Mouse (Mus musculus): ENCODE data around the gene Vmn2r99. TPM values are rescaled to one million over a fixed set of nuclear protein-coding genes. Genes with fewer than 3 reads are reported as not detected.

Gene Vmn2r99
- polyA plus RNA-seq (2015; fragmentation: Nextera tagmentation; extraction: Ambion mirVana) = not detected in 2 replicates

DNA sequence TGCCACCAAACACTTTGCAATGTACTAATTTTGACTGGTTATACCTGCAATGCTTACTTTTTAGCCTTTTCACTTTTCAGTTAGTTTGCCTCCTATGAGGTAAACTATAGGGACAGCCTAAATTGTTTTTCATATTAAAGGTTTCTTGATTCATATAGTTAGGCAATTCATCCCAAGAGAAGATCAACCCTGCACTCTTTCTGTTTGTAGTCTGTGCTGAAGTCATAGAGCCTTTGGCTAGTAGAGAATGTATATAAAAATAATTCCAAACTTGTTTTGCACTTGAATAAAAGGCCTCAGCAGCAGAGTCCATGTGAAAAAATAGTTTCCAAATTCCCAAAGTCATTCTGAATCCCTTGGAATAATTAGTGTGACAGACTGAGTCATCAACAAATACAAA, at the start of gene Vmn2r99:
Gene Vmn2r99, plus strand, starts transcription at position 301 of the 400 bp plus-strand sequence.
- no peak within 1 kb of the TSS for H3K4me2 ChIP-seq (ENCODE audit: low read depth, low read length)
- no peaks in the 10 kb centered on the region for H3K4me1 ChIP-seq (ENCODE audit: control insufficient read depth, insufficient read depth, low read length)
- H3K9ac ChIP-seq (ENCODE audit: low read length) = no peak within 1 kb of the TSS
- no peaks in the 10 kb centered on the region for H3K36me3 ChIP-seq (ENCODE audit: control insufficient read depth, insufficient read depth)
- H3K4me3 ChIP-seq (ENCODE audit: low read length) = no peak within 1 kb of the TSS
- H3K27me3 ChIP-seq (ENCODE audit: control insufficient read depth, insufficient read depth, low read length) = no peaks in the 10 kb centered on the region
- 0 out of 2 replicates have a peak, but pooled peaks cover 2% of the 10 kb centered on the region for H3K9me3 ChIP-seq (replicated peaks; ENCODE audit: control insufficient read depth, low read length)
- no peak for ATAC-seq (replicated peaks; ENCODE audit: extremely low read depth, insufficient read depth, low FRiP score)
- H3K27ac ChIP-seq (ENCODE audit: low read length) = no peak within 1 kb of the TSS

DNA sequence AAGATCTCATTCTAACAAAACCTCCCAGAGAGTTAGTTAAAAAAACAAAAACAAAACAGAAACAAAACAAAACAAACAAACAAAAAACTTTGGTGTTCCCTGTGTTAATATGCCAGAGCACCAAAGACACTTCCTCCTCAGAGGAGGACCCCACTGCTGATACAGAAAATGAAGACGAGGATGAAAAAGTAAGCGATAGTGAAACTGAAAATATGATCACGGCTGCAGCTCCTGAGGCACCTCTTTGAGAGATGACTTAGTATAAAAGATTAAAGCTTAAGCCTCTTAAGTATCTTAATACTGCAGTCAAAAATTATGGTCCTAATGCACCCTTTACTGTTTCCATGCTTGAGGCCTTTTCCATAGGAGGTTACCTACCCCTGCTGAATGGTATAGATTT, 75.9 kb downstream of the Vmn2r99 start:
- Histone ChIP-seq H3K9me3 (replicated peaks; ENCODE audit: control insufficient read depth, low read length) (peaks cover 6% of the 10 kb centered on the region), H3K36me3 (ENCODE audit: control insufficient read depth, insufficient read depth) (no peaks in the 10 kb centered on the region), H3K4me3 (ENCODE audit: low read length) (no peak overlapping the region), H3K9ac (ENCODE audit: low read length) (no peak overlapping the region), H3K4me1 (ENCODE audit: control insufficient read depth, insufficient read depth, low read length) (no peaks in the 10 kb centered on the region), H3K27me3 (ENCODE audit: control insufficient read depth, insufficient read depth, low read length) (no peaks in the 10 kb centered on the region), H3K4me2 (ENCODE audit: low read depth, low read length) (no peak overlapping the region), H3K27ac (ENCODE audit: low read length) (no peak overlapping the region)
- no peak for ATAC-seq (replicated peaks; ENCODE audit: extremely low read depth, insufficient read depth, low FRiP score)
- 81% methylated on average over 3 of the region's 3 CpGs for WGBS

DNA sequence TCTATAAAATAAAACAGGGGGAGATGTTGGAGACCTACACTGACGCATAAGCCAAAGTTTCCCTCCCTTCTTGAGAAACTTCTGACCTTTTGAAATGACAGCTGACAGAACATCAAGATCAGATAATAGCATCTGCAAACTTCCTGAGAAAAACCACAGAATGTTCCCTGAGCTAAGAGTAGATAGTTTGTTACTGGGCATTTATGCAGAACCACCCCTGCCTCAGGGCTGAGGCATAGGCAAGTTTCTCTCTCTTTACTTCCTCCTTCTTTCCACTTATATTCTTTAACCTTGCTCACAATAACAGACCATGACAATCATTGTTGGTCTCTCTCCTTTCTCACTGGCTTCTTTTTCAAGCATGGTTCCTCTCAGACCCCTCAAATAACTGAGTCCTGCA, 83.2 kb downstream of the Vmn2r99 start:
- no peaks in the 10 kb centered on the region for H3K4me1 ChIP-seq (ENCODE audit: control insufficient read depth, insufficient read depth, low read length)
- peaks cover 9% of the 10 kb centered on the region for H3K9me3 ChIP-seq (replicated peaks; ENCODE audit: control insufficient read depth, low read length)
- H3K9ac ChIP-seq (ENCODE audit: low read length) = no peak overlapping the region
- H3K4me2 ChIP-seq (ENCODE audit: low read depth, low read length) = no peak overlapping the region
- H3K27ac ChIP-seq (ENCODE audit: low read length) = no peak overlapping the region
- no peak for ATAC-seq (replicated peaks; ENCODE audit: extremely low read depth, insufficient read depth, low FRiP score)
- no peaks in the 10 kb centered on the region for H3K27me3 ChIP-seq (ENCODE audit: control insufficient read depth, insufficient read depth, low read length)
- H3K4me3 ChIP-seq (ENCODE audit: low read length) = no peak overlapping the region
- no peaks in the 10 kb centered on the region for H3K36me3 ChIP-seq (ENCODE audit: control insufficient read depth, insufficient read depth)
- WGBS = 81% methylated on average over 1 of the region's 1 CpGs

Other genes with a start within 250 kb of the Vmn2r99 start
- not detected in 2 replicates for gene Vmn2r100, start 142.8 kb downstream of the Vmn2r99 start, polyA plus RNA-seq (2015; fragmentation: Nextera tagmentation; extraction: Ambion mirVana)
- not detected in 2 replicates for gene Vmn2r101, start 215.3 kb downstream of the Vmn2r99 start, polyA plus RNA-seq (2015; fragmentation: Nextera tagmentation; extraction: Ambion mirVana)